In the genomic region with DNA sequence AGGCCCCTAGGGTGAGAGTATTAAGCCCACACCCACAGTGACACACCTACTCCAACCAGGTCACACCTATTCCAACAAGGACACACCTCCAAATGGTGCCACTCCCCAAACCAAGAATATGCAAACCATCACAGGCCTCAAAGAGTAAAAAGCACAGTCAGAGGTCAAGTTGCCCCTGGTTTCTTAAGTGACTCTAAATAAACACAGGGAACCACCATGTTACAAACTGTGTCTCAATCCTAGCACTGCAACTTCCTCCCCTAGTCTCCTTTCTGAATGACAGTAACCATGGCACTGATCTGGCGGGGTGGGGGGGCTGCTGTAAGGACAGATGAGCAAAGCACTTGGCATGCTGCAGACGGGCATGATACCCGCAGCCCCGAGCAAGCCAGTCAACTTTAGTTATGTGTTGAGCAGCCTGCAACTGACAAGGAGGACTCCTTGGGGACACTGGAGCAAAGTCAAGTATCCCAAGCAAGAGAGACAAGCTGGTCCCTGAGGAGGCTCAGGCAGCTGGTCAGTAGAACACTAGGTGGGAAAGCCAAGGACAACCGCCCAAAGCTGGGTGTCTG, we compare ENCODE assay signal across 20 mouse cellular contexts. TPM values are rescaled to one million over a fixed set of nuclear protein-coding genes. Genes with fewer than 3 reads are reported as not detected.
DNase-seq lines count a peak whose midpoint lies in the region; ATAC-seq and TF ChIP-seq lines count a peak whose summit lies in the region.
"Had no signal": no experiment of that assay in that cellular context is flagged by ENCODE, and none has a peak within 500 bp of the region (broad histone marks: within the 10 kb centered on the region; RNA-seq: fewer than 3 reads in every experiment).

No protein-coding gene starts in this region.

- ATAC-seq in lung, postnatal 0 days, result peak; percentile 4; the same call in 1 of the 2 replicates
- peak; percentile 74 for ATAC-seq in megakaryocyte progenitor cell, adult 5-6 weeks (replicated peaks; ENCODE audit: poor library complexity)

- H3K27me3 ChIP-seq in lung, postnatal 0 days (replicated peaks; ENCODE audit: insufficient read depth, low read length), result no peaks in the 10 kb centered on the region
- H3K27me3 ChIP-seq: CH12.LX; embryonic facial prominence, embryonic 15.5 days; megakaryocyte, embryonic 14.5 days; neural tube, embryonic 13.5 days had no signal

- no peak overlapping the region for H3K27ac ChIP-seq in lung, postnatal 0 days (ENCODE audit: low read length)
- H3K27ac ChIP-seq: embryonic facial prominence, embryonic 15.5 days; forebrain, embryonic 10.5 days; limb, embryonic 10.5 days; neural tube, embryonic 13.5 days had no signal

- H3K4me1 ChIP-seq in lung, postnatal 0 days (ENCODE audit: insufficient read depth, low read depth, low read length), result peaks cover 46% of the 10 kb centered on the region

- H3K9ac ChIP-seq in lung, postnatal 0 days (replicated peaks; ENCODE audit: low read depth), result no peak overlapping the region
- H3K9ac ChIP-seq: embryonic facial prominence, embryonic 15.5 days; neural tube, embryonic 13.5 days had no signal

- H3K9me3 ChIP-seq in lung, postnatal 0 days (ENCODE audit: low read length), result no peaks in the 10 kb centered on the region
- H3K9me3 ChIP-seq: embryonic facial prominence, embryonic 15.5 days; forebrain, embryonic 10.5 days; limb, embryonic 10.5 days; megakaryocyte, embryonic 14.5 days; neural tube, embryonic 13.5 days had no signal

- DNase-seq in adrenal gland, adult 2 months, result peak; percentile 25
- DNase-seq in adrenal gland, postnatal 36 days, result no peak
- peak; percentile 67 for DNase-seq in lung, postnatal 0 days (ENCODE audit: low spot score)
- DNase-seq in lung, postnatal 14 days, result no peak
- DNase-seq in ZHBTc4 (ENCODE audit: low read depth, low spot score), result peak; percentile 85
- no peak for DNase-seq in kidney, adult 9 months
- no peak for DNase-seq in thymus, postnatal 36 days
- DNase-seq: cerebellum, adult 2 months; gastrocnemius, postnatal 25 days; heart, postnatal 14 days; kidney, adult 18-20 months; lung, adult 2 months had no signal

- H3K36me3 ChIP-seq in lung, postnatal 0 days (ENCODE audit: insufficient read depth, low read length), result no peaks in the 10 kb centered on the region
- H3K36me3 ChIP-seq: embryonic facial prominence, embryonic 15.5 days had no signal

- no peak overlapping the region for H3K4me3 ChIP-seq in lung, postnatal 0 days (ENCODE audit: low read depth, low read length)
- H3K4me3 ChIP-seq: embryonic facial prominence, embryonic 15.5 days; forebrain, embryonic 10.5 days; limb, embryonic 10.5 days; megakaryocyte, embryonic 14.5 days; neural tube, embryonic 13.5 days had no signal

- TF ChIP-seq EP300 in lung, postnatal 0 days (IDR thresholded peaks at IDR 0.05), result no peak

- no peak overlapping the region for H3K4me2 ChIP-seq in lung, postnatal 0 days (replicated peaks; ENCODE audit: low read depth, low read length)
- H3K4me2 ChIP-seq: embryonic facial prominence, embryonic 15.5 days; liver, embryonic 11.5 days; neural tube, embryonic 13.5 days had no signal

- no peak for TF ChIP-seq CTCF in lung, postnatal 0 days (IDR thresholded peaks at IDR 0.05)

- WGBS in lung, postnatal 0 days, result 72% methylated on average over 5 of the region's 5 CpGs

RNA-seq across cellular contexts. Expression of gene Zfp36l1, which starts 14.5 kb away (rescaled TPM):
- total RNA-seq in adrenal gland, adult 2 months (2021), result 100 to 1,000 TPM; 191 to 215 TPM
- 458 and 470 TPM in 2 replicates for polyA plus RNA-seq in adrenal gland, adult 2 months (2012; rRNA removed)
- total RNA-seq in adrenal gland, postnatal 36 days (2021), result 100 to 1,000 TPM; 230 to 283 TPM
- polyA plus RNA-seq in lung, postnatal 0 days (2015; fragmentation: Nextera tagmentation; extraction: Ambion mirVana), result 123 and 145 TPM in 2 replicates
- 8.8 and 14.1 TPM in 2 replicates for total RNA-seq in megakaryocyte progenitor cell, adult 5-6 weeks (2015)
- 1.8 and 2.6 TPM in 2 replicates for total RNA-seq in megakaryocyte progenitor cell, adult 5-6 weeks (2017)

Comparison
In these comparisons a context has a peak if more than half of its experiments do, and no peak if none do; other contexts are left out.
1. DNase-seq: peak in adrenal gland, adult 2 months (single experiment), lung, postnatal 0 days (single experiment) and ZHBTc4 (single experiment); none in adrenal gland, postnatal 36 days (0 of 2), lung, postnatal 14 days (single experiment), kidney, adult 9 months (single experiment) and thymus, postnatal 36 days (0 of 2).
2. RNA of gene Zfp36l1, which starts 14.5 kb away (total RNA-seq): 230 to 283 TPM in adrenal gland, postnatal 36 days and 191 to 215 TPM in adrenal gland, adult 2 months; 1.8 to 14.1 TPM in megakaryocyte progenitor cell, adult 5-6 weeks; every median in the first group is over 10 times any median in the second.